Mouse (Mus musculus) heart, embryonic 13.5 days (tissue): Measurements from ENCODE around the gene Gbp7. TPM values are rescaled to one million over a fixed set of nuclear protein-coding genes. Genes with fewer than 3 reads are reported as not detected.
"Not testable (repeated sequence)": the region's sequence is repeated elsewhere in the genome, so short reads cannot be mapped to it uniquely, and the experiment has no call there.

Experiments
- ATAC-seq: fragments of 200-750 bp; cut with Nextera tagmentation; 2 replicates; pipeline ENCODE4 v1.8.0; 2017; ENCODE audit warnings: moderate TSS enrichment; ENCODE audit not compliant: insufficient number of reproducible peaks, low FRiP score, low TSS enrichment; ENCODE audit errors: extremely low read depth
- H3K27ac ChIP-seq: fragments of 300-500 bp; sonication (generic); replicated peaks from 2 replicates; pipeline ENCODE4 v1.5.1; 2015; ENCODE audit warnings: moderate library complexity, mild to moderate bottlenecking, inconsistent platforms
- H3K27me3 ChIP-seq: fragments of 300-500 bp; sonication (generic); replicated peaks from 2 replicates; pipeline ENCODE4 v1.6.1; 2015; ENCODE audit warnings: mild to moderate bottlenecking, inconsistent platforms
- H3K36me3 ChIP-seq: fragments of 300-500 bp; sonication (generic); 2 replicates; pipeline ENCODE4 v1.6.1; 2015; ENCODE audit warnings: mild to moderate bottlenecking, inconsistent platforms
- H3K4me1 ChIP-seq: fragments of 300-500 bp; sonication (generic); 2 replicates; pipeline ENCODE4 v1.6.1; 2015; ENCODE audit warnings: inconsistent platforms
- H3K4me2 ChIP-seq: fragments of 300-500 bp; sonication (generic); 2 replicates; pipeline ENCODE4 v1.6.1; 2015; ENCODE audit warnings: inconsistent platforms, mild to moderate bottlenecking, moderate library complexity
- H3K4me3 ChIP-seq: fragments of 300-500 bp; sonication (generic); 2 replicates; pipeline ENCODE4 v1.5.1; 2015; ENCODE audit warnings: moderate library complexity, mild to moderate bottlenecking, inconsistent platforms
- H3K9ac ChIP-seq: fragments of 300-500 bp; sonication (generic); 2 replicates; pipeline ENCODE4 v1.6.1; 2015; ENCODE audit warnings: inconsistent platforms, mild to moderate bottlenecking, moderate library complexity
- H3K9me3 ChIP-seq: fragments of 300-500 bp; sonication (generic); 2 replicates; pipeline ENCODE4 v1.6.1; 2016; ENCODE audit warnings: inconsistent platforms
- WGBS: fragments of 180-500 bp; shearing (Covaris S2); methylation state at CpG from one replicate; pipeline ENCODE4 v1.1.7; 2015; ENCODE audit warnings: mixed read lengths; 5-methylcytosine and 5-hydroxymethylcytosine counted together
- polyA plus RNA-seq: library from polyadenylated mRNA; unstranded; fragments of >200 nt; fragmentation: Nextera tagmentation; extraction: Ambion mirVana; gene quantifications from 2 replicates; pipeline ENCODE4 v1.2.1, GENCODE M21; 2015

Gbp7 gene
- polyA plus RNA-seq, 1 experiment from 2014 or later = 2.3 TPM

DNA sequence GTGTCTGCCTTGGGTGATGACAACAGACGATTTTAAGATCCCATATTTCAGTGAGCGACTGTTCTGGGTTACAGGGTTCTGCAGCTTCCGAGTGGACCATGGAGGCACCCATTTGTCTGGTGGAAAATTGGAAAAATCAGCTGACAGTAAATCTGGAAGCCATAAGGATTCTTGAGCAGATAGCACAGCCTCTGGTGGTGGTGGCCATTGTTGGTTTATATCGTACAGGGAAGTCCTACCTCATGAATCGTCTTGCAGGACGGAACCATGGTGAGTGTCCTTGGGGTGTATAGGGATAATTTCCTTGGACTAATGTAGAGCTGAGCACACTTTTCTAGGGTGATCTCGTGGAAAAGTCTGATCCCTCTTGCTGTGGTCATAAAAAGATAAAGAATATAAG is 31.5 kb downstream of the Gbp7 start:
- no peak overlapping the region for H3K27ac ChIP-seq
- H3K4me2 ChIP-seq = no peak overlapping the region
- WGBS = 67% methylated on average over 7 of the region's 7 CpGs
- H3K9me3 ChIP-seq = no peaks in the 10 kb centered on the region
- no peaks in the 10 kb centered on the region for H3K27me3 ChIP-seq
- no peak for ATAC-seq
- H3K36me3 ChIP-seq = no peaks in the 10 kb centered on the region
- no peak overlapping the region for H3K4me3 ChIP-seq
- peaks cover 8% of the 10 kb centered on the region for H3K4me1 ChIP-seq
- H3K9ac ChIP-seq = no peak overlapping the region

GRCm38 (mm10) chr3:142567490-142567889 is 37.3 kb downstream of the Gbp7 start:
- H3K9ac ChIP-seq, H3K27ac ChIP-seq, H3K9me3 ChIP-seq, H3K4me1 ChIP-seq, H3K4me3 ChIP-seq, H3K36me3 ChIP-seq, H3K27me3 ChIP-seq, H3K4me2 ChIP-seq, ATAC-seq: not testable (repeated sequence)
- WGBS = 45% methylated on average over 5 of the region's 5 CpGs

DNA sequence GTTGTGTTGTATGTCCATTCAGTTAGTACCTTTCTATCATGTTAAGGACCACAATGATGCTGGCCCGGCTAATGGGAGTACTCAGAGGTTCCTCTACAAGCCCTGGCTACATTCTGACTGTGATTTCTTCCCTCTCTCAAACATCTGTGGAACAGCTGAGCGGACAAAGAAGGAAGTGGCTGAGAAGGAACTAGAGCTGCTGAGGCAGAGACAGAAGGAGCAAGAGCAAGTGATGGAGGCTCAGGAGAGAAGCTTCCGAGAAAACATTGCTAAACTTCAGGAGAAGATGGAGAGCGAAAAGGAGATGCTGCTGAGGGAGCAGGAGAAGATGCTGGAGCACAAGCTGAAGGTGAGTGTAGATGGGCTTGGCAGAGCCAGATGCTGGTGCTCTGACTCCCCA is 40.6 kb downstream of the Gbp7 start:
- H3K4me2 ChIP-seq = no peak overlapping the region
- H3K27me3 ChIP-seq = no peaks in the 10 kb centered on the region
- H3K9me3 ChIP-seq = no peaks in the 10 kb centered on the region
- WGBS = 85% methylated on average over 4 of the region's 4 CpGs
- no peak for ATAC-seq
- H3K36me3 ChIP-seq = no peaks in the 10 kb centered on the region
- no peak overlapping the region for H3K27ac ChIP-seq
- no peak overlapping the region for H3K9ac ChIP-seq
- no peaks in the 10 kb centered on the region for H3K4me1 ChIP-seq
- H3K4me3 ChIP-seq = no peak overlapping the region

- H3K36me3 ChIP-seq = no peaks in the 10 kb centered on the region
- ATAC-seq = no peak
- 63% methylated on average over 3 of the region's 3 CpGs for WGBS
- H3K27ac ChIP-seq = no peak overlapping the region
- H3K4me3 ChIP-seq = no peak overlapping the region
- H3K4me2 ChIP-seq = no peak overlapping the region
- no peaks in the 10 kb centered on the region for H3K4me1 ChIP-seq
- H3K9me3 ChIP-seq = no peaks in the 10 kb centered on the region
- no peak overlapping the region for H3K9ac ChIP-seq
- H3K27me3 ChIP-seq = no peaks in the 10 kb centered on the region
Measured at GRCm38 (mm10) chr3:142577108-142577507, 47.0 kb downstream of the Gbp7 start.

DNA sequence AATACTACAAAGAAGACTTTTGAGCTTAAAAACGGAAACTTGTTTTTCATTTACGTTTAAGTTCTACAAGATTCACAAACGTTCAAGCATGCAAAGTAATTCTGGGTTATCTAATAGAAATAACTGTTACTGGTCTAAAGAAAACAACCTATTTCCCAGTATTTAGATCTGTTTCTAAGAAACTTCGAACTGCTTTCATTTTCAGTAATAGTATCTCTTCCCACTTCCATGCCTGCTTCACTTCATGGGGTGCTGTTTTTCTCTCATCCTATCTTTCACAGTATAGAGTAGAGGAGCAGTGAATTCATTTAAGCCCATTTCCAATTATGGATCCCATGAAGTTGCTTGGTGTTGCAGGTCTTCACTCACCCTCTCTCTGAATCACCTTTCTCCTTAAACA is 48.2 kb downstream of the Gbp7 start:
- no peak for ATAC-seq
- 74% methylated on average over 4 of the region's 4 CpGs for WGBS

DNA sequence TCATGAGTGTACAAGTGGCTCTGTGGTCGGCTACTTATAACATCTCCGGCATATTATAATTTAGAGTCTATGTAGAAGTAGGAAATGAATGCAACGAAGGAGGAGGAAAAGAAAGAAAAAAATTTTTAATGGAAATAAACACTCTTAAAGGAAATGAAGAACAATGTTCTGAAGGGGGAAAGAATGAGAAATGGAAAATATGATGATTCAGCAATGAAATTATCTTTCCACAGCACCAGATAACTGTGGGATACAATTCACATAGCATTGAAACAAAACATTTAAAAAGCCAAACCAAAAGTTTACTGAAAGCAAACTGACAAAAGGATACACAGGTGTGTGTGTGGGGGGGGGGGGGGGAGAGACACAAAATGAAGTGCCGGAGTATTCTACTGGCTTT is 52.9 kb downstream of the Gbp7 start:
- Histone ChIP-seq H3K36me3 (no peaks in the 10 kb centered on the region), H3K4me2 (no peak overlapping the region), H3K9ac (no peak overlapping the region), H3K27me3 (no peaks in the 10 kb centered on the region), H3K27ac (no peak overlapping the region), H3K4me3 (no peak overlapping the region), H3K4me1 (no peaks in the 10 kb centered on the region), H3K9me3 (no peaks in the 10 kb centered on the region)
- WGBS = 72% methylated on average over 4 of the region's 4 CpGs
- ATAC-seq = no peak

More for the DNA sequence above, 48.2 kb downstream of the Gbp7 start:
- H3K9ac ChIP-seq = no peak overlapping the region
- H3K36me3 ChIP-seq = no peaks in the 10 kb centered on the region
- no peaks in the 10 kb centered on the region for H3K9me3 ChIP-seq
- no peaks in the 10 kb centered on the region for H3K27me3 ChIP-seq
- no peak overlapping the region for H3K27ac ChIP-seq
- no peak overlapping the region for H3K4me3 ChIP-seq
- H3K4me1 ChIP-seq = no peaks in the 10 kb centered on the region
- no peak overlapping the region for H3K4me2 ChIP-seq

DNA sequence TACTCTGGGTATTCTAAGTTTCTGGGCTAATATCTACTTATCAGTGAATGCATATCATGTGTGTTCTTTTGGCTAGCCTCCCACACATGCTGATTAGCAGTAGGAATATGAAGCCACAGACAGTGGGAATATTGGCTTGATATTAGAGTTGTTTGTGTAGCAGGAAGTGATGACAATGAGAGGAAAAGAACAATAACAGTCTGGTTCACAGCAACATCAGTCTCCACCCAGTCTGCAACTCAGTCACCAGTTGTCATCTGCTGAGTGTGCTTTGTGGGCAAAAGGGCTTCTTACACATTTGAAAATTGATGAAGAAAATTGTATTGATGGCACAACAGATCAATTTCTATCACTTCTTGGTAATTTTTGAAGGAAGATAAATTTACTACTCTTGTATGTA is 57.2 kb downstream of the Gbp7 start:
- no peaks in the 10 kb centered on the region for H3K4me1 ChIP-seq
- H3K9me3 ChIP-seq = no peaks in the 10 kb centered on the region
- no peak overlapping the region for H3K9ac ChIP-seq
- ATAC-seq = no peak
- H3K4me3 ChIP-seq = no peak overlapping the region
- no peak overlapping the region for H3K4me2 ChIP-seq
- no peaks in the 10 kb centered on the region for H3K27me3 ChIP-seq
- no peak overlapping the region for H3K27ac ChIP-seq
- H3K36me3 ChIP-seq = no peaks in the 10 kb centered on the region

- Histone ChIP-seq H3K9me3 (no peaks in the 10 kb centered on the region), H3K36me3 (no peaks in the 10 kb centered on the region), H3K9ac (no peak overlapping the region), H3K4me1 (no peaks in the 10 kb centered on the region), H3K4me2 (no peak overlapping the region), H3K27me3 (no peaks in the 10 kb centered on the region), H3K27ac (no peak overlapping the region), H3K4me3 (no peak overlapping the region)
- 64% methylated on average over 2 of the region's 2 CpGs for WGBS
- no peak for ATAC-seq
Measured at GRCm38 (mm10) chr3:142588888-142589287, 58.7 kb downstream of the Gbp7 start.

GRCm38 (mm10) chr3:142590431-142591067 is 60.4 kb downstream of the Gbp7 start:
- WGBS = 67% methylated on average over 4 of the region's 4 CpGs
- H3K9me3 ChIP-seq = no peaks in the 10 kb centered on the region

DNA sequence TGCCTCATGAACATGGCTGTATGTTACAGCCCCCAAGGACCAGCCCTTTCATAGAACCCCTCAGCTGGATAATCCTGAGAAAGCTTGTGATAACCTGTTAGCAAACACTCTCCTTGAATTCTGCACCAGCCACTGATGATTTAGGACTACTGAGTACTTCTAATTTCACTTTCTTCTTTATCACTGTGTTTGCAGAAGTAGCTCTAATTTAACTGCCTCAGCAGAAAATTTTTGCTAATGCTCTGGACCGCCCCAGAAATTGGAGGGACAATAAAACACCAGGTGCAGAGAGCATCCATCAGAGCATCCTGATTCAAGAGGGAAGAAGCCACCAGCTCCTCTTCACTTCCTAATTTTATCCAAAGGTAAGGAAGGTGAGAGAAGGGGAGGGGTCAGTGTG is 64.4 kb downstream of the Gbp7 start, which contains the start of gene Gbp2b:
Gbp2b (plus strand) TSS at position 301 of the 400 bp plus-strand sequence.
- no peak within 1 kb of the TSS for H3K4me2 ChIP-seq
- 64% methylated on average over 1 of the region's 1 CpGs for WGBS
- no peak for ATAC-seq
- H3K36me3 ChIP-seq = no peaks in the 10 kb centered on the region
- no peaks in the 10 kb centered on the region for H3K27me3 ChIP-seq
- H3K9ac ChIP-seq = no peak within 1 kb of the TSS
- no peak within 1 kb of the TSS for H3K27ac ChIP-seq
- H3K4me3 ChIP-seq = no peak within 1 kb of the TSS
- H3K4me1 ChIP-seq = no peaks in the 10 kb centered on the region
- no peaks in the 10 kb centered on the region for H3K9me3 ChIP-seq

More at GRCm38 (mm10) chr3:142590431-142591067, 60.4 kb downstream of the Gbp7 start:
- Histone ChIP-seq H3K27ac (no peak overlapping the region), H3K4me3 (no peak overlapping the region), H3K36me3 (no peaks in the 10 kb centered on the region), H3K4me2 (no peak overlapping the region), H3K9ac (no peak overlapping the region), H3K27me3 (no peaks in the 10 kb centered on the region), H3K4me1 (no peaks in the 10 kb centered on the region)
- ATAC-seq = no peak

- Histone ChIP-seq H3K9ac (no peak overlapping the region), H3K9me3 (no peaks in the 10 kb centered on the region), H3K4me1 (no peaks in the 10 kb centered on the region), H3K4me3 (no peak overlapping the region), H3K27ac (no peak overlapping the region), H3K36me3 (no peaks in the 10 kb centered on the region), H3K27me3 (no peaks in the 10 kb centered on the region), H3K4me2 (no peak overlapping the region)
- WGBS = 56% methylated on average over 3 of the region's 3 CpGs
- ATAC-seq = no peak
Measured at GRCm38 (mm10) chr3:142597923-142598322, 67.8 kb downstream of the Gbp7 start.
